Mouse (Mus musculus): ENCODE data around the gene Twf1.
A peak's percentile ranks its signal among the peaks of the same experiment; 100 is the strongest.

Twf1 gene

DNA sequence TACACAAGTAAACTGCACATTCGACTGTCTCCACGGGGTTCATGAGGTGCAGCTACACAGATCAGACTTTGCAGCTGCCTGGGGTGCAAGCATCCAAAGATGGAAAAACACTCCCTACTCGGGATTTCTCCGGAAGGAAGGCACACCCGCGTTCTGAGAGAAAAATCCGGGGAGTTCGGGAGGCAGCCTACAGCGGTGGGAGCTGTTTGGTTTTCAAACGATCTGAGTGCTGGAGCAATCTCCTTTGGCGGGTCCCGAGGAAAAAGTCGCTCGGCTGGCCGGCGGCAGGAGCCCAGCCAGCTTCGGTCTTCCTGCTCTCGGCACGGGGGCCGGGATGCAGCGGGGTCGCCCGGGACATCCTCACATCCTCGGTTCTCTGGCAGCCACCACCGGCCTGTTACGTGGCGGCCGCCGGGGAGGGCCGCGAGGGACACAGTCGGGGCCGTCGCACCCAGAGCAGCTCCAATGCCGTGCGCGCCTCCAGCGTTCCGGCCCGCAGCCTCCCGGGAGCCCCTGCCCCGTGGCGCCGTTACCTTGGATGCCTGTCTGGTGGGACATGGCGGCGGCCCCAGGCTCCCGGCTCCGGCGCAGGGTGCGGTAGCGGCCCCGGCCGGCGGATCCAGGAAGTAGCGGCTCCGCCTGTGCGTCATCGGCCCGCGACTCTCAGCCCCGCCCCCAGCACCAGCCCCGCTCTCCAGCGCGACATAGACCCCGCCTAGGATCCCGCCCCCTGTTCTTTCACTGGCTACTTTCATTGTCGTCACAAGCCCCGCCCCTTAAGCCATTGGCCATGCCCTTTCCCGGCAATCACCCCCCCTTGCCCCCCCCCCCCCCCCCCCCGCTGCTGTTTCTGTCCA, at the start of gene Twf1:
Gene Twf1 (minus strand): TSS at position 671 of the 857 bp plus-strand sequence.
- peak; percentile 97 for ATAC-seq (ENCODE audit: insufficient number of reproducible peaks, low FRiP score, low TSS enrichment)

DNA sequence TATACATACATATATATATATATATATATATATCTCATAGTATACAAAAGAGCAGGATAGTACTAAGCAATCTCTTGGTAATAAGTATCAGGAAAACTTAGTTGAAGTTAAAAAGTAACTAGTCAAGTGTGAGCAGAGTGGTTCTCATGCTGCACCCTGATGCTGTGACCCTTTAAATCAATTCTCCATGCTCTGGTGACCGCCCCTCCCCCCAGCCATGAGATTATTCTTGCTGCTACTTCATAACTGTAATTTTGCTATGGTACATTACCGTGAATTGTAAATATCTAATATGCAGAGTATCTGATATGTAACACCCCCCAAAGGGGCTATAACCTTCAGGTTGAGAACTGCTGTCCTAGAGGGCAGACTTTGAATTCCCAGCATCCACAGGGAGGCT, 49.4 kb upstream of the Twf1 start:
- ATAC-seq (ENCODE audit: insufficient number of reproducible peaks, low FRiP score, low TSS enrichment) = no peak

DNA sequence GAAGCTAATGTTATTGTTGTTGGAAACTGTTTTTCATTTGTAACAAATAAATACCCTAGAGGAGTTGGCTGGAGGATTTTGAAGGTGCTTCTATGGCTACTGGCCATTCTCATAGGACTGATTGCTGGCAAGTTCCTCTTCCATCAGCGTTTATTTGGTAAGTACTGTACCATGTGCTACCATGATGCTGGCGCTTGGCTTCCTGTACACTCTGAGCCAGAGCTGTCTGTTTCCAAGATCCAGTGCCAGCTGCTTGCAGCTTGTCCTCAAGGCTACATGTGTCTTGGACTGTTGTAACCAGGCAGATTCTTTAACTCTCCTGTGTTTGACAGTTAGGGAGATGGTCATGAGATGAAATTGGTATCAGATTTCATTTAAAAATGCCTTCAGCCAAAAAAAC, 48.5 kb upstream of the Twf1 start:
- no peak for ATAC-seq (ENCODE audit: insufficient number of reproducible peaks, low FRiP score, low TSS enrichment)

DNA sequence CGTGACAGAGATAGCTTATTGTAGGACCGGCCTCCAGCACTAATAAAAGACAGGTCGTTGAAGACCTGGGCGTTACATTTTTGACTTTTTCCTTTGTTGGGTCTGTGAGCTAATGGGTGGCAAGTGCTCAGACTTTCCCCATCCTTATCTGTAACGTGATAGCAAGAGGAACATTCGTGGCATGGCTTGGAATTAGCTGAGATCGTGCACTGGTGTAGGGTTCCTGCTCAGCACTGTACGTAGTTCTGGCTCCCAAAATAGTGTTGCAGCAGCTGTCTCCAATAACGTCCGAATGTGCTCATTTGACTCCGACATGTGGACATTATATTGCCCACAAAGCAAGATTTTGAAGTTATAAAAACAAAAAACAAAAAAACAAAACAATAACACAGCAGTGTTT, 44.8 kb upstream of the Twf1 start:
- ATAC-seq (ENCODE audit: insufficient number of reproducible peaks, low FRiP score, low TSS enrichment) = no peak

DNA sequence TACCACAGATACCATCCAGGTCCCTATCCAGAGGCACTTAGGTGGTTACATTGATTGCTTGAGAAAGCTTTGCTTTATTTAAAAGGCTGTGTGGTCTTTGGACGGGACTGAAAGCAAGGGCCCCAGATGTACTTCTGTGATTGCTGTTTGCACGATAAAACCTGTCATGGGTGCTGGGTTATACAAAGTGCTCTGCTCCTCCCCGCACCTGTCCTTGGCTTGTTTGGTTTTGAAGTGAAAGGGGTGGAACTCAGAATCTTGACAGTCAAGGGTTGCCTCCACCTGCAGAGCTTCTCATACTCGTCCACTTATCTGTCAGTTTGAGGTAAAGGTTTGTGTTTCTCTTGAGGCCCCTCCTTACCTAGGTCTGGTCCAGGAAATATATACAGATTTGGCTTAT, 40.9 kb upstream of the Twf1 start:
- no peak for ATAC-seq (ENCODE audit: insufficient number of reproducible peaks, low FRiP score, low TSS enrichment)

DNA sequence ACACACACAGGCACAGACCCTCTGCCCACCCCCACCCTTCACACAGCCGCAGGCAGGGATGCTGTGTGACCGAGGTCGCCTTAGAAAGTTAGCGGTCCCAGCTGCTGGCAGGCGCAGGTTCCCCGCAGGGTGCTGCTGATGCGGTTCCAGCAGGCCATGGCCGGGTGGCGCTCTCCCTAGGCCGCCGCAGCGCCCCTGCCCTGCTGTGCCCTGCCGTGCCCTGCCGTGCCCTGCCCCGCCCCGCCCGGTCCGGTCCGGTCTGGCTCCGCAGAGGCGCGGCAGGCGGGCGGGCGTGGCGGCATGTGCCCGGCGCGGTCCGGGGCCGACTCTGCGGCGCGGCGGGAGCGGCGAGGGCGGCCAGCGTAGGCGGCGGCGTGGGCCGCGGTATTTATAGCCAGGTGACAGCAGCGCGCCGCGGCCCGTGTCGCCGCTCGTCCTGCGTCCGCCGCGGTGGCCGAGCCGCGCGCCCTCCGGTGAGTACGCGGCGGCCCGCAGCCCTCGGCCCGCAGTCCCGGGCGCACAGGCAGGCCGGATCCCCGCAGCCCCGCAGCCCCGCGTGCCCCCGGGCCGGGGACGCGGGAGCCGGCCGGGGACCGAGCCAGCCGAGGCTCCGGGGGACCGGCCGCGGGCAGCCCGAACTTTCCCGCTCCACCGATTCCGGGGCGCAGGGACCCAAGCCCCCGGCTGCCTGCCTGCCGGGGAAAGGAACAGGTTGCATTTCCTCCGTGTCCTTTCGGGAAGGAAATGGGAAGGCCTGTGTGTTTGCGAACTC, 39.3 kb upstream of the Twf1 start, which contains the start of gene Tmem117:
Gene Tmem117 (plus strand): TSS at position 403 of the 772 bp plus-strand sequence.
- ATAC-seq (ENCODE audit: insufficient number of reproducible peaks, low FRiP score, low TSS enrichment) = peak; percentile 81

DNA sequence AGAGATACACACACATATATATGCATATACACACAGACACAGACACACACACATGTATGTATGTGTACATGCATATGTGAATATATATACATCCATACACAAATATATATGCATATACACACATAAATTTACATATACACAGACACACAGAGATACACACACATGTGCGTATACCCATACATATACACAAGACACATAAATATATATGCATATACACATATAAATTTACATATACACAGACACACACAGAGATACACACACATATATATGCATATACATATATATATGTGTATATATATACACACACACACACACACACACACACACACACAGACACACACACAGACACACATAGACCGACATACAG, 38.8 kb upstream of the Twf1 start:
- ATAC-seq (ENCODE audit: insufficient number of reproducible peaks, low FRiP score, low TSS enrichment) = no peak

DNA sequence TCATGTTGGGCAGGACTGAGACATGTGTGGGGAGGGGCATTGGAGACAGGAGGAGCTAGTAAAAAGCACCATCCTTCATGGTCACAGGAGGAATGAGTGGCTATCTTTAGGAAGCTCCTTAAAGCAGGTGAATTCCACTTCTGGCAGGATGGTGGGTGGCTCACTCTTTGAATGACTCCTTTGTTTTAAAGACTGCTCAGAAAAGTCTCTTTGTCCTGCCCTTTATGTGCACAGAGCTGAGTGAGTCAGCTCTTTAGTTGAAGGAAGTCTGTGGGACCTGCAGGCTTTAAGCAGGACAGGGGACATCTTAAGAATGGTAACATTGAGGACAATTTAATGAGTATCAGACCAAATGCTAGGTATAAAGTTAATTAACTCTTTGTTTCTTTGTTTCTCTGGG, 31.2 kb upstream of the Twf1 start:
- ATAC-seq (ENCODE audit: insufficient number of reproducible peaks, low FRiP score, low TSS enrichment) = no peak

DNA sequence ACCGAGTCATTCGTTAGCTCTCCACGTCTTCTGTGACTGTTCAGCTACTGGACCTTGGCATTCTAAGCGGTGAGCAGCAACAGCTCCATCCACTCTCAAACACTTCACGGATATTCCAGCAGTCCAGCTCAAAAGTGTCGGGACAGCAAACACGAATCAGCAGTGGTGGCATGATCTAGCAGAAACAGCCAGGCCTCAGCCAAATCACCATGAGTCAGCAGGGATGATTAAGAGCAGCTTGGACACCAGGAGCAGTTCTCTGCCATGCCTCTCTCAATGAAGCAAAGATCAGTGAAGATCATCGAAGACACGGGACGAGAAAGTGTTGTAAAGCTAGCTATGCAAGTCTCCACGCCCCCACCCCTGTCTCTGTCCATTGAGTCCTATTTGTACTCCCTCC, 26.3 kb upstream of the Twf1 start:
- ATAC-seq (ENCODE audit: insufficient number of reproducible peaks, low FRiP score, low TSS enrichment) = no peak

DNA sequence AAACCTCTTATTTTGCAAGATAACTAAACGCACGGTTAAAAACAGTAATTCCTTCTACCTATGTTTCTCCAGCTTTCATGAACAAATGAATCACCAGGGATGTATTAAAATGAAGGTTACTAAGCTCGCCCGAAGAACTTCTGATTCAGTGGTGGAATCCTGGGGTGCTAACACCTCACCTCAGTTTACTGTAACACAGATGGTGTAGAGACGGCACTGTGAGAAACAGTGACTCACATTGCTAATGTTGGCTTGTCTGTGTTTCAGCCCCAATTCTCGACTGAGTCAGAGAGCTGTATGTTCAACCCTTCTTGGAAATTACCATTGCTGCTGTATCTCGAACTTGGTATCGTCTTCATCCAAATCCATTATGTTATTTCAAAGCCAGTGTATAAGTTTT, 18.1 kb upstream of the Twf1 start:
- ATAC-seq (ENCODE audit: insufficient number of reproducible peaks, low FRiP score, low TSS enrichment) = no peak

DNA sequence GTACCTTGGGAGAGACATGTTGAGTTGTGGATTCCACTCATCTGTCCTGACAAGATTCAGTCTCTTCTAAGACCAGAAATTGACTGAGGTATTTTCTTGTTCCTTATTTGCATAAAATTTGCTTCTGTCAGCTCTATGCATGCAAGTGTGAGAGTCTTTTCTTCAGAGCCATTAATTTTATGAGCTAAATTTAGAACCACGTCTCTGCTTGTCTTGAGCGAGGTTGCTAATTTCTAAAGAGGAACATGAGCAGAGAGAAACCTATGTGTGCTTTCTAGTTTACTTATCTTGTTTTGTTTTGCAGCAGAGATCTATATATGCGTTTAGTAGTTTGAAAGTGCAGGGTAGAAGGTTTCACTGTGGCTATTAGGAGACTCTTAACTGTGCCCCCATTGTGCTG, 12.8 kb upstream of the Twf1 start:
- ATAC-seq (ENCODE audit: insufficient number of reproducible peaks, low FRiP score, low TSS enrichment) = no peak

DNA sequence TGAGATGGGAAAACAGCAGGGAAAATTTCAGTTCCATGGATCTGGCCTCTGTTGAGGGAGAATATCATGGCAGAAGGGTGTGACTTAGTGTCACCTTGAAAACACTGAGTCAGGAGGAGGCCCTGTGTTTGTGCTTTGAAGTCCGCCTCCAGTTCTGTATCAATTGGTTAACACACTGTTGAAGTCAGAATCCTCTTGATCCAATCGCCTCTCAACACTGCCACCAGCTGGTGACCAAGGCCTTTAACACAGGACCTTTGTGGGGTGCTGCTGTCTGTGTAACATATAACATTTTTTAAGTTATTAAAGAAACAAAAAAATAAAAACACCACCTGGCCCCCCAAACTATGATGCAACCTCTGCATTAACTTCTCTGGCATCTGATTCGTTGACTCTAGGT, 11.7 kb upstream of the Twf1 start:
- peak; percentile 64 for ATAC-seq (ENCODE audit: insufficient number of reproducible peaks, low FRiP score, low TSS enrichment)

DNA sequence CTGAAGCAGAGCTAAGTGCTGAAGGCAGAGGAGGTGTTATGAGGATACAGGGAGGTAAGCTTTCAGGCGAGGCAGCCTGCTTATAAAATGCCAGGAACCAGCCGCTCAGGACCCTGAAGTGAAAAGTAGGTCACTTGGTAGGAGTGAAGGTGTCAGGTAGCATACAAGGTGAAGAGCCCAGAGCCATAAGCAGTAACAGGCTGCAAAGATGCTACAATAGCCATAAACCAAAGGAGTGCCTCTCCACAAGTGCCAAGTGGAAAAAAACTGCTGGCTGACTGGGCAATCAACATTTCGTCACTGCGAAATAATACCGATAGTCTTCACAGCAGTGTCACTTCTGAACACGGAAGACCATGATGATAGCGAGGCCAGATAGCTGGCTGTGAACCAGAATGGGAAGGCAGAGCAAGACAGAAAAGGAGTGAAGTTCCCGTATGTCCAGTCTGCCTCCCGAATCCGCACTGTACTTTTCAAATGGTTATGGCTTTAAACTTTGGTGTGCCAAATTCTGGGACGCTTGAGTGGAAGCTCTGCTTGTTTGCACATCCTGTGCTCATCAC, 10.5 kb upstream of the Twf1 start:
- no peak for ATAC-seq (ENCODE audit: insufficient number of reproducible peaks, low FRiP score, low TSS enrichment)

DNA sequence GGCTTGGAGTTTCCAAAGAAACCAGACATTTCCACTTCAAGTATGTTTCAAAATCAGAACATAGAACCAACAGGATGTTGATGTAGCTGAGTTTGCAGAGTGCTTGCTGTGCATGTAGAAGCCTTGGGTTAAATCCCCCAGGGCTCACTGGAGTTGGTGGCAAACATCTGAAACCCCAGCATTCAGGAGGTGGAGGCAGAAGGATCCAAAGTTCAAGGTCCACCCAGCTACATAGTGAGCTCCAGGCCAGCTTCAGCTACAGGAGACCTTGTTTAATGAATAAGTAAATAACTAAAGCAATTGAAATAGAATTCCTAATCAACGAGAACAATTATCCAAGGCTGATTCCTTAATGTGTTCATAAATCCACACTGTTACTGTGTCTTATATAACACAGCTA, 3.9 kb upstream of the Twf1 start:
- no peak for ATAC-seq (ENCODE audit: insufficient number of reproducible peaks, low FRiP score, low TSS enrichment)

DNA sequence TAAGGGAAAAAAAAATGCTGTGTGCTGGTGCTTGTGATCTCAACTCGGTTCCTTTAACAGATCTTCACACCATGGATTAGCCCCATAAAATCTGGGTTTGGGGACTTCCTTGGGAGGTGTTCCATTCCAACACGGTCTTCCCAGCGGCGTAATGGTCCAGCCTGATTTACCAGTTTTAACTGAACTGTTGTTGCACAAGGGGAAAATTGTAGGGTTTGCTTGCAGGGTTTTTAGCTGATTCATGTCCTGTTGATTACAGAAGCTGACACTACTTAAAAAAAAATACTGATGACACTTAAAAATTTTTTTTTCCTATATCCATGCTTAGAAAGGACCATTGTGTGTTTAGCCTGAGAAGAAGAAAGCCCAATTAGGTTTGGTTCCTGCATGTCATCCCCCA, 1.7 kb upstream of the Twf1 start:
- ATAC-seq (ENCODE audit: insufficient number of reproducible peaks, low FRiP score, low TSS enrichment) = no peak

DNA sequence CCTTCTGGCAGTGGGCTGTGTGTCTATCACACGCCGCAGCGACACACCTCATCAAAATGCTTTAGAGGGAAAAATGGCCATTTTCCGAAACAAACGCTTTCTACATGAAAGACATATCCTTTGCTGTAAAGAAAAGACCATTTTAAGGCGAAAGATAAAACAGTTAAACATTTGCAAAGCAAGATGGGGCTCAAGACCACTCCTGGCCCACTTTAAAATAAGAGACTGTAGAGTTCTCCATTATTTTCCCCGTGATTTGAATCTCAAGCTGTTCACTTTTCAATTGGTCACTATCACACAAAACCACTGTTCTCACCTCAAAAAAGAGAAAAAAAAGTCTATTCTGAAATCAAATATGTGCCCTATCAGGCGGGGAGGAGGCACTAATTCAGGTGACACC, 394 bp upstream of the Twf1 start:
- no peak for ATAC-seq (ENCODE audit: insufficient number of reproducible peaks, low FRiP score, low TSS enrichment)

DNA sequence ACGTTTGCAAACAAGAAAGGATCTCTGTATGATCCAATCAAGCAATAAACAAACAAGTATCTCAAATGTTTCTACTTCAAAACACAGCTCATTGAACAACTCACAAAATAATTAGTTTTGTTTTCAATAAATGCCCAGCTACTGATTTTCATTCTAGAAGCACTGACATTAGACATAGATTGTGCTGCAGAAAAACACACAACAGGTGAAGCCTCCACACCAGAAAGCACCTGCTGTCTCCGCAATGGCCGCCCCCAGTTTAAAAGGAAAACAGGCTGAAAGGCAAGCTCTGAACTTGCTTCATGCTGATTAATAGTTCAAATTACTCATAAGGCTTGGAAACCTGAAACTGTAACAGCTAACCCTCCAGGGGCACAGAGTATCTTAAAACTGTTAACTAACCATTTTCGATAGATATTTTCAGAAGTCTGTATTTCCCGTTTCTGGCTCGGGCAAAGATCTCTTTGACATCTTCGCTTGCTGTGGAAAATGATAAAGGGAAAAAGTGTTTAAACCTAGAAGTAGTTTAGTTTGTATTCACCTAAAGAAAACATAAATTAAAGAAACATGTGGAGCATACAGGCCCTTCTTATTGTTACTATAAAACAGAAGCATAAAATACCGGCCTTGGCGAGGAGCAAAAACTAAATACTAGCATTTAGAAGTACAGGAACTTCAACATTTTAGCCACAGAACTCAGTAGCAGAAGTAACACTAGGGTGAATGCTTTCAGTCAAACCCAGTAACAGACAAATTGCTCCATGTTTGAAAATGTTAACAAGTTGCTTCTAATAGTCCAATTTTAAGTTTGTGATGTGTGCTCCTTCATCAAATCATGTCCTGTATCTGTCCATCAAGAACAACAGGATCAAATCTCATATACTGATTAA, 1.6 kb downstream of the Twf1 start:
- ATAC-seq (ENCODE audit: insufficient number of reproducible peaks, low FRiP score, low TSS enrichment) = no peak

DNA sequence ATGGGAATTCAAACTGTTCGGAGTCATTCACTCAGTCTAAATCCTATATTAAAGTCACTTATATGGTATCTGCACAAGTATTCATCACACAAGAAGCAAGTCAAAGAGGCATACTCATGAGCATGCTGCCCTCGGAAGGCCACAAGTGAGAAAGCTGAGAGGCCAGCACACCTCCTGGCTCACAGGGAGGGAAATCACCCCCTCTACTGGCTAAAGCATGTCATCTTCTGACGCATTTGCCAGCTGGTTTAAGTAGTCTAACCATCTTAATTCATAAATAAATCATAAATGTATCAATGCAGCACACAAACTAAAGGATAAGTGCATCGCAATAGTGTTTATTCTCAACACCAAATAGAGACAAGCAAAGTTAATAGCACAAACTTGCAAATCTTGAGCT, 5.0 kb downstream of the Twf1 start:
- no peak for ATAC-seq (ENCODE audit: insufficient number of reproducible peaks, low FRiP score, low TSS enrichment)

DNA sequence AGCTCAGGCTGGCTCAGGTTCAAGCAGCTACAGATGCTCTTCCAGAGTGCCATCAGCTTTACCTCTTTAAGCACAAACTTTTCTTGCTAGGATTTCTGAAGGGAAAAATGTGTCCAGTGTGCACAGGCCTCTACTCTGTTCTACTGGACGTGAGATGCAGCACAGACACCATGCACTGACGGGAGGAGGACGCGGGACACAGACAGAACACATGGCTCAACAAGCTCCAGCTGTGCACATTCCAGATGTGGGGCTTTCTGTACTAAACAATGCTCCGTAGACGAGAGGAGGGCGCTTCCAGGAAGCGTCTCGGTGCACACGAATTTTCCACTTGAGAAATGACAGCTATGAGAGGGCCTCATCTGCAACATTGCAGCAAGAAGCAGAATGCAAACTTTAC, 6.5 kb downstream of the Twf1 start:
- ATAC-seq (ENCODE audit: insufficient number of reproducible peaks, low FRiP score, low TSS enrichment) = no peak

DNA sequence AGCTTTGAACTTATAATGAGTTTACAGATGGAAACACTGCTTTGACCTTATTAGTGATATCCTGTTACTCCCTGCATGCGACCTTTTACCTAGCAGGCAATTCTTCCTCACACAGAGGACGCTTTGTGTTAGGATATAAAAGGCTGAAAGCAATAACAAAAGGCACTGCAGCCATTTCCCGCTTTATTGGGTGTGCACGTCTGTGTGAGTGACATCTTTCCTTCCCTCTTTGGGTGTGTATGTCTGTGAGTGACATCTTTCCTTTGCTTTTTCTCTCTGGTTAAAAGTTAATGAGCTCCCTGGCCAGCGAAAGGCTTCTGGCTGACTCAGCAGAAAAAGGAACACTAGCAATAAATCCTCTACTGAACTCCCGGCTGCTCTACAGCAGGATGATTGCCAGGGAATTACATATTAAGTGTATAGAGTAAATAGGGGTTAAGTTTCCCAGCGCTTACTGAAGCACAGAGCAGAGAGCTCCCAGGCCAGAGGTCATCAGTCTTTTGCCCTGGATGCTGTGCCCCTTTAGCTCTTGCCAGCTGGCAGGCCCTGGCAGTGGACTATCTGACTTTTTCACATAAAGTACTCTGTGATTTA, 7.6 kb downstream of the Twf1 start:
- no peak for ATAC-seq (ENCODE audit: insufficient number of reproducible peaks, low FRiP score, low TSS enrichment)
